Mouse (Mus musculus) MEL (cell line): ENCODE measurements around the gene Timm8b. TPM values are rescaled to one million over a fixed set of nuclear protein-coding genes. Genes with fewer than 3 reads are reported as not detected.

Source experiments
- DNase-seq: peaks from one replicate; pipeline ENCODE4 v3.0.0; 2011; ENCODE audit warnings: low read depth, low spot score
- H3K27ac ChIP-seq: 2 replicates; pipeline ENCODE4 v1.5.1; 2012; ENCODE audit warnings: low read depth, mild to moderate bottlenecking, control low read depth, low read length, moderate library complexity; ENCODE audit not compliant: control insufficient read depth
- H3K27me3 ChIP-seq, 2 experiments: fragments of 150-350 bp in 1 of 2; sonication (generic) in 1 of 2; 2 replicates each; pipeline ENCODE4 v1.6.1; 2012; ENCODE audit warnings: low read length in 2 of 2, mild to moderate bottlenecking in 2 of 2, improper control_type of control experiment in 1 of 2, moderate library complexity in 1 of 2; ENCODE audit not compliant: insufficient read depth in 2 of 2, control insufficient read depth in 1 of 2
- H3K36me3 ChIP-seq, 2 experiments: 2 replicates each; pipeline ENCODE4 v1.6.1; 2012 to 2014; ENCODE audit warnings: low read length in 2 of 2, improper control_type of control experiment in 1 of 2, inconsistent platforms in 1 of 2, mild to moderate bottlenecking in 1 of 2; ENCODE audit not compliant: insufficient read depth in 2 of 2, control insufficient read depth in 1 of 2
- H3K4me1 ChIP-seq, 2 experiments: fragments of 150-350 bp in 1 of 2; sonication (generic) in 1 of 2; 2 replicates each; pipeline ENCODE4 v1.6.1; 2012; ENCODE audit warnings: low read length in 2 of 2, improper control_type of control experiment in 1 of 2, mild to moderate bottlenecking in 1 of 2; ENCODE audit not compliant: insufficient read depth in 2 of 2, control insufficient read depth in 1 of 2
- H3K4me3 ChIP-seq, 2 experiments: fragments of 150-350 bp in 1 of 2; sonication (generic) in 1 of 2; 2 replicates each; pipeline ENCODE4 v1.5.1; 2012; ENCODE audit warnings: low read depth in 2 of 2, low read length in 2 of 2, mild to moderate bottlenecking in 2 of 2, moderate library complexity in 2 of 2, control low read depth in 1 of 2, improper control_type of control experiment in 1 of 2; ENCODE audit not compliant: control insufficient read depth in 1 of 2, insufficient read depth in 1 of 2
- H3K79me2 ChIP-seq: 2 replicates; pipeline ENCODE4 v1.6.1; 2012; ENCODE audit warnings: mild to moderate bottlenecking, low read length, moderate library complexity; ENCODE audit not compliant: control insufficient read depth, poor library complexity, insufficient read depth
- H3K9ac ChIP-seq: 2 replicates; pipeline ENCODE4 v1.6.1; 2012; ENCODE audit warnings: low read depth, mild to moderate bottlenecking, control low read depth, low read length, moderate library complexity; ENCODE audit not compliant: control insufficient read depth, poor library complexity, severe bottlenecking
- H3K9me3 ChIP-seq: fragments of 150-350 bp; sonication (generic); replicated peaks from 2 replicates; pipeline ENCODE4 v1.6.1; 2012; ENCODE audit warnings: mild to moderate bottlenecking, low read length, improper control_type of control experiment, moderate library complexity; ENCODE audit not compliant: insufficient read depth
- CHD2 ChIP-seq: IDR thresholded peaks from 2 replicates; pipeline ENCODE4 v1.6.1; 2011; ENCODE audit warnings: low read length, improper control_type of control experiment
- E2F4 ChIP-seq: IDR thresholded peaks from 2 replicates; pipeline ENCODE4 v1.6.1; 2011; ENCODE audit warnings: low read depth, low read length, improper control_type of control experiment, borderline replicate concordance
- ELF1 ChIP-seq: IDR thresholded peaks from 2 replicates; pipeline ENCODE4 v1.6.1; 2014; ENCODE audit warnings: low read depth, mild to moderate bottlenecking, inconsistent platforms, low read length, improper control_type of control experiment, moderate library complexity
- ETS1 ChIP-seq: IDR thresholded peaks from 2 replicates; pipeline ENCODE4 v1.6.1; 2012; ENCODE audit warnings: low read depth, mild to moderate bottlenecking, inconsistent platforms, low read length, improper control_type of control experiment, moderate library complexity
- GATA1 ChIP-seq: IDR thresholded peaks from 2 replicates; pipeline ENCODE4 v1.6.1; 2011; ENCODE audit warnings: low read depth, low read length, improper control_type of control experiment
- JUND ChIP-seq: IDR thresholded peaks from 2 replicates; pipeline ENCODE4 v1.6.1; 2011; ENCODE audit warnings: low read depth, mild to moderate bottlenecking, improper control_type of control experiment, low read length
- MAX ChIP-seq: IDR thresholded peaks from 2 replicates; pipeline ENCODE4 v1.6.1; 2011; ENCODE audit warnings: low read length, improper control_type of control experiment
- MEF2A ChIP-seq: IDR thresholded peaks from 2 replicates; pipeline ENCODE4 v1.6.1; 2014; ENCODE audit warnings: low read depth, mild to moderate bottlenecking, inconsistent platforms, low read length, improper control_type of control experiment; ENCODE audit not compliant: poor library complexity, insufficient replicate concordance, severe bottlenecking; ENCODE audit errors: extremely low read depth
- MYB ChIP-seq: IDR thresholded peaks from 2 replicates; pipeline ENCODE4 v1.6.1; 2011; ENCODE audit warnings: mild to moderate bottlenecking, low read depth, low read length, improper control_type of control experiment
- POLR2A ChIP-seq, 2 experiments: IDR thresholded peaks; 2 replicates each; pipeline ENCODE4 v1.6.1; 2011 to 2012; ENCODE audit warnings: low read length in 2 of 2, mild to moderate bottlenecking in 2 of 2, control low read depth in 1 of 2, improper control_type of control experiment in 1 of 2, low read depth in 1 of 2, moderate library complexity in 1 of 2; ENCODE audit not compliant: control insufficient read depth in 1 of 2, insufficient read depth in 1 of 2, poor library complexity in 1 of 2
- POLR2AphosphoS2 ChIP-seq: IDR thresholded peaks from 2 replicates; pipeline ENCODE4 v1.6.1; 2011; ENCODE audit warnings: low read length, improper control_type of control experiment
- POLR2AphosphoS5 ChIP-seq: IDR thresholded peaks from 2 replicates; pipeline ENCODE4 v1.6.1; 2012; ENCODE audit warnings: low read depth, borderline replicate concordance, mild to moderate bottlenecking, inconsistent platforms, low read length, moderate library complexity, mixed read lengths
- RAD21 ChIP-seq: IDR thresholded peaks from 2 replicates; pipeline ENCODE4 v1.6.1; 2011; ENCODE audit warnings: mild to moderate bottlenecking, low read depth, low read length, improper control_type of control experiment
- SIN3A ChIP-seq: IDR thresholded peaks from 2 replicates; pipeline ENCODE4 v1.6.1; 2012; ENCODE audit warnings: low read length, improper control_type of control experiment, inconsistent platforms
- UBTF ChIP-seq: IDR thresholded peaks from 2 replicates; pipeline ENCODE4 v1.6.1; 2012; ENCODE audit warnings: low read depth, mild to moderate bottlenecking, inconsistent platforms, low read length, improper control_type of control experiment, moderate library complexity, borderline replicate concordance; ENCODE audit not compliant: insufficient read depth
- USF1 ChIP-seq: IDR thresholded peaks from 2 replicates; pipeline ENCODE4 v1.6.1; 2014; ENCODE audit warnings: low read depth, mild to moderate bottlenecking, inconsistent platforms, low read length, improper control_type of control experiment, moderate library complexity
- ZC3H11A ChIP-seq: IDR thresholded peaks from 2 replicates; pipeline ENCODE4 v1.6.1; 2012; ENCODE audit warnings: low read depth, mild to moderate bottlenecking, inconsistent platforms, low read length, improper control_type of control experiment
- ZKSCAN1 ChIP-seq: IDR thresholded peaks from 2 replicates; pipeline ENCODE4 v1.6.1; 2012; ENCODE audit warnings: low read depth, mild to moderate bottlenecking, inconsistent platforms, low read length, improper control_type of control experiment, moderate library complexity
- ZMIZ1 ChIP-seq: IDR thresholded peaks from 2 replicates; pipeline ENCODE4 v1.6.1; 2012; ENCODE audit warnings: low read depth, mild to moderate bottlenecking, inconsistent platforms, low read length, improper control_type of control experiment, moderate library complexity
- polyA plus RNA-seq, 2 experiments: library from polyadenylated mRNA; stranded (reverse) in 1 of 2; unstranded in 1 of 2; fragments of >175 nt in 1 of 2; fragments of >200 nt in 1 of 2; gene quantifications; 2 replicates each; pipeline versions ENCODE4 v1.2.1 to v1.2.4; 2012; ENCODE audit warnings: low replicate concordance in 2 of 2, low read depth in 1 of 2; ENCODE audit not compliant: insufficient read length in 2 of 2, insufficient read depth in 1 of 2, missing spikeins in 1 of 2
- total RNA-seq: library from RNA; depleted of rRNA; stranded (reverse); fragments of 300-350 nt; gene quantifications from 2 replicates; pipeline ENCODE4 v1.2.3, GENCODE M21; 2012

The Timm8b gene
- total and polyA plus RNA-seq, 3 experiments = 129 to 247 TPM; not detected in 1

- TF ChIP-seq SIN3A = peak; percentile 46
- no peak for TF ChIP-seq USF1
- TF ChIP-seq GATA1 = peak; percentile 22; the same call in 1 of the 2 replicates
- TF ChIP-seq ZKSCAN1 = no peak
- TF ChIP-seq MAX = no peak
- no peak for TF ChIP-seq E2F4
- no peak for TF ChIP-seq POLR2A (IDR thresholded peaks at IDR 0.05; ENCODE audit: control insufficient read depth in 1 of 2, insufficient read depth in 1 of 2, low read depth in 1 of 2, low read length in 2 of 2, poor library complexity in 1 of 2)
- TF ChIP-seq ELF1 = no peak
- no peak for TF ChIP-seq JUND
- no peak for TF ChIP-seq ZMIZ1
- TF ChIP-seq POLR2AphosphoS2 = no peak
- TF ChIP-seq POLR2AphosphoS5 = no peak
- TF ChIP-seq CHD2 = no peak
- Histone ChIP-seq H3K36me3 (peaks cover 25 to 28% of the 10 kb centered on the region in 2 experiments), H3K27ac (peak overlapping the region; percentile 77)
These were observed 1.5 kb upstream of the Timm8b start for GRCm38 (mm10) chr9:50602055-50602845.

GRCm38 (mm10) chr9:50603998-50604324 lies 251 bp downstream of the Timm8b start:
- Histone ChIP-seq H3K4me1 (peaks cover 1 to 23% of the 10 kb centered on the region in 2 experiments; a peak in 2 of 4 replicates), H3K9me3 (no peaks in the 10 kb centered on the region), H3K36me3 (peaks cover 27 to 28% of the 10 kb centered on the region in 2 experiments), H3K27ac (peak overlapping the region; percentile 76), H3K4me3 (peak overlapping the region; percentile 80 to 88), H3K9ac (peak overlapping the region; percentile 89), H3K79me2 (peaks cover 49% of the 10 kb centered on the region), H3K27me3 (no peaks in the 10 kb centered on the region)
- no peak for DNase-seq
- TF ChIP-seq POLR2AphosphoS5 = no peak
- TF ChIP-seq MAX = no peak
- peak; percentile 37 for TF ChIP-seq SIN3A
- no peak for TF ChIP-seq E2F4
- no peak for TF ChIP-seq JUND
- peak in 1 of 2 experiments; percentile 88; a peak in 2 of 4 replicates for TF ChIP-seq POLR2A (IDR thresholded peaks at IDR 0.05; ENCODE audit: control insufficient read depth in 1 of 2, insufficient read depth in 1 of 2, low read depth in 1 of 2, low read length in 2 of 2, poor library complexity in 1 of 2)
- TF ChIP-seq MYB = no peak
- no peak for TF ChIP-seq MEF2A
- TF ChIP-seq UBTF = no peak
- TF ChIP-seq ETS1 = no peak
- TF ChIP-seq ZC3H11A = no peak
- no peak for TF ChIP-seq RAD21

More at GRCm38 (mm10) chr9:50602055-50602845, 1.5 kb upstream of the Timm8b start:
- Histone ChIP-seq H3K9me3 (no peaks in the 10 kb centered on the region), H3K79me2 (peaks cover 48% of the 10 kb centered on the region), H3K9ac (peak overlapping the region; percentile 88), H3K4me1 (peaks cover 1 to 23% of the 10 kb centered on the region in 2 experiments; a peak in 2 of 4 replicates), H3K4me3 (peak overlapping the region; percentile 63 to 88), H3K27me3 (no peaks in the 10 kb centered on the region)
- DNase-seq = peak; percentile 31
